Mouse (Mus musculus) stomach, embryonic 14.5 days (tissue): Measurements from ENCODE around the gene Kifc3. TPM values are rescaled to one million over a fixed set of nuclear protein-coding genes. Genes with fewer than 3 reads are reported as not detected.
"Not testable (repeated sequence)": the region's sequence is repeated elsewhere in the genome, so short reads cannot be mapped to it uniquely, and the experiment has no call there.

Source experiments
- ATAC-seq: fragments of 200-750 bp; cut with Nextera tagmentation; 2 replicates; pipeline ENCODE4 v1.8.0; 2017; ENCODE audit warnings: low read depth, moderate TSS enrichment; ENCODE audit not compliant: insufficient number of reproducible peaks, insufficient read depth, low FRiP score
- H3K27ac ChIP-seq: fragments of 300-500 bp; sonication (generic); 2 replicates; pipeline ENCODE4 v1.5.1; 2014; ENCODE audit warnings: mild to moderate bottlenecking, low read length, moderate library complexity, mixed read lengths
- H3K27me3 ChIP-seq: fragments of 300-500 bp; sonication (generic); 2 replicates; pipeline ENCODE4 v1.6.1; 2014; ENCODE audit warnings: low read length, control low read depth, mixed read lengths; ENCODE audit not compliant: control insufficient read depth, insufficient read depth
- H3K36me3 ChIP-seq: fragments of 300-500 bp; sonication (generic); 2 replicates; pipeline ENCODE4 v1.6.1; 2014; ENCODE audit warnings: mild to moderate bottlenecking, control low read depth, low read length, moderate library complexity, mixed read lengths; ENCODE audit not compliant: control insufficient read depth, insufficient read depth
- H3K4me1 ChIP-seq: fragments of 300-500 bp; sonication (generic); 2 replicates; pipeline ENCODE4 v1.6.1; 2014; ENCODE audit warnings: low read length, control low read depth, mixed read lengths; ENCODE audit not compliant: control insufficient read depth, insufficient read depth
- H3K4me2 ChIP-seq: fragments of 300-500 bp; sonication (generic); replicated peaks from 2 replicates; pipeline ENCODE4 v1.6.1; 2014; ENCODE audit warnings: low read depth, low read length, control low read depth
- H3K4me3 ChIP-seq: fragments of 300-500 bp; sonication (generic); 2 replicates; pipeline ENCODE4 v1.5.1; 2014; ENCODE audit warnings: low read depth, low read length, control low read depth
- H3K9ac ChIP-seq: fragments of 300-500 bp; sonication (generic); replicated peaks from 2 replicates; pipeline ENCODE4 v1.6.1; 2014; ENCODE audit warnings: low read depth, mild to moderate bottlenecking, control low read depth, low read length, moderate library complexity, mixed read lengths
- H3K9me3 ChIP-seq: fragments of 300-500 bp; sonication (generic); 2 replicates; pipeline ENCODE4 v1.6.1; 2016; ENCODE audit warnings: low read depth, low read length, control low read depth; ENCODE audit not compliant: control insufficient read depth
- WGBS: fragments of 180-500 bp; shearing (Covaris S2); extraction: QIAGEN DNeasy Blood & Tissue Kit; methylation state at CpG from one replicate; pipeline ENCODE4 v1.1.7; 2014; 5-methylcytosine and 5-hydroxymethylcytosine counted together
- polyA plus RNA-seq: library from polyadenylated mRNA; unstranded; fragments of >200 nt; fragmentation: Nextera tagmentation; extraction: Ambion mirVana; gene quantifications from 2 replicates; pipeline ENCODE4 v1.2.1, GENCODE M21; 2014

Kifc3 gene
- polyA plus RNA-seq, 1 experiment from 2014 or later: 9.3 TPM

DNA sequence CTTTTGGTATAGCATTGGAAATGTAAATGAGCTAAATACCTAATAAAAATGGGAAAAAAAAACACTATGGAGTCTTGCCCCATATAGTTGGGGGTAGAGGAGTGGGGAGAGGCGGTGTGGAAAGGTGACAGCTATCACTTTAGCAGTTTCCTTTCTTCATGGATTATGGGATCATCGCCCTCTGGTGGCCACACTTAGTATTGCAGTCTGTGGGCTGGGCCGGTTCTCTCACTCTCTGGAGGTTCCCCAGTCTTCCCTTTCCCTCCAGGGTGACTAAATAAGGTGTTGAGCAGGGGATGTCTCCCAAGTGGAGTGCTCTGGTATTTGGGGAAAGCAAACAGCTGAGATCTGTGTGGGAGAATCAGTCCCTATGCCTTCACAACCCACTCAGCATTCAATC is 33.1 kb upstream of the Kifc3 start:
- H3K36me3 ChIP-seq: no peaks in the 10 kb centered on the region
- no peaks in the 10 kb centered on the region for H3K9me3 ChIP-seq
- H3K27me3 ChIP-seq: no peaks in the 10 kb centered on the region
- no peak overlapping the region for H3K4me2 ChIP-seq
- 0 out of 2 replicates have a peak, but pooled peaks have one; percentile 42 for ATAC-seq
- no peak overlapping the region for H3K4me3 ChIP-seq
- H3K27ac ChIP-seq: no peak overlapping the region
- WGBS: 4% methylated on average over 3 of the region's 3 CpGs
- H3K4me1 ChIP-seq: no peaks in the 10 kb centered on the region
- H3K9ac ChIP-seq: no peak overlapping the region

DNA sequence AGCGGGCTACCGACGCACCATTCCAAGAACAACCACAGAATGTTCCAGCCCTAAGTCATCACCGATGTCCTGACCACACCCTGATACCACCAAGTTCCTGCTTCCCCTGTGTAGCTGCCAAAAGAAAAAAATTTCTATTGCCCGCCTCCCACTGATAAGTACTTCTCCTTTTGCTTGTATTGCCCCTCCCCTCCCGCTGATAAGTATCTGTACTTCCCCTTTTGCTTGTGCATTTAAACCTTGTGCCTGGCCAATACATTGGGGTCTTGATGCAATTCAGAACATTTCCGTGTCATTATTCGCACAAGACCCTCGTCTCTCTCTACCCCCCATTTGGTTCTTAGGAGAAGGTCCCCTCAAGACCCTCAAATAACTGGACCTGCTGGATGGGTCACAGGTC is 27.5 kb upstream of the Kifc3 start:
- H3K4me2 ChIP-seq, H3K27me3 ChIP-seq, ATAC-seq, H3K9me3 ChIP-seq, H3K4me1 ChIP-seq, H3K27ac ChIP-seq, H3K9ac ChIP-seq, H3K36me3 ChIP-seq, H3K4me3 ChIP-seq: not testable (repeated sequence)
- 92% methylated on average over 9 of the region's 9 CpGs for WGBS

DNA sequence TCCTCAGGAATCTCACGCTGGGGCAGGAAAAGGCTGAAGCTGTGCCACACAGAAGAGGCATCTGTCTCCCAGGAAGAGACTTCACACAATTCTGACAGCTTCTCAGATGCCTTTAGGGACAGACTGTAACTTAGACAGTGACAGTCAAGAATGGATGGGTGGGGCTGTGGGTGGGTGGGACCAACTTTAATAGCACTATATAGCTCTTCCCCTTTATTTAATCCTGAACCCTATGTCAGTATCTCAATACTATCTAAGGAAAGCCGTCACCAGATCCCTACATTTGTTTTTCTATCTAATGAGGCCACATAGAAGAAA is 24.5 kb upstream of the Kifc3 start:
- Histone ChIP-seq H3K36me3 (no peaks in the 10 kb centered on the region), H3K9ac (no peak overlapping the region), H3K4me3 (no peak overlapping the region), H3K27me3 (no peaks in the 10 kb centered on the region), H3K4me2 (no peak overlapping the region), H3K4me1 (no peaks in the 10 kb centered on the region), H3K27ac (no peak overlapping the region), H3K9me3 (no peaks in the 10 kb centered on the region)
- WGBS: 32% methylated on average over 2 of the region's 2 CpGs
- ATAC-seq: no peak

DNA sequence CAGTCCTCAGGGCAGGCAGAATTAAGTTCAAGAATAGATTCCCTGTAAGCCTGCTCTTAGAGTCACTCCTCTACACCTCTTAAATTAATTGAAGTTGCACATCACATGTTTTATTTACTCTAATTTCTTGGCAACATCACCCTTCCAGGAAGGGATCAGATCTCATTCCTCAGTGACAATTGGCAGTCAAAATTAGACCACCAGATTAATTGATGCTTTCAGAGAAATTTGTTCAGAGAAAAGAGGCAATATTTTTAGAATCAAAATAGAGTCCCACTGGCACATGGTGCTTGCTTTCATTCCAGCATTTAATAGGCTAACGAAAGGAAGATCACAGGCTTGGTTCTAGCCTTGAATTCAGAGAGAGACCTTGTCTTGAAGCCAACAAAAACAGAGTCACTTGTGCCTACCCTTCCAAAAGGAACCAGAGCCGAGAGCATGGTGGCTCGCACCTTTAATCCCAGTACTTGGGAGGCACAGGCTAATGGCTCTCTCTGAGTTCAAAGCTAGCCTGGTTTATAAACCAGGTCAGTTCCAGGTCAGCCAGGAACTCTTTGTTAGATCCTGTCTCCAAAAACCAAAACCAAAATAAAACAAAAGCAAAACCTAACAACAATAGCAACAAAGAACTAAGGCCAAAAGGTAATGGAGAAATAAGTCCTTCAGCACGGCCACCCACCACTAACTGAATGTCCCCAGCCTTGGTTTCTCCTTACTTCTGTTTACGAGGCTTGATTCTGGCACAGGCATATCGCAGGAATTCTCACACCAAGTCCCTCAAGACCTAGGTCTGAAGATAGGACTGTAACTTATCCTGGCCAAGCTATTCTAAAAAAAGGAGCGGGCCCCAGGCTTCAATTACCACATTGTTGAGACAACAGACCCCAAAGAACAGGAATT is 23.9 kb upstream of the Kifc3 start:
- ATAC-seq: no peak
- no peak overlapping the region for H3K27ac ChIP-seq
- no peak overlapping the region for H3K4me3 ChIP-seq
- H3K36me3 ChIP-seq: no peaks in the 10 kb centered on the region
- no peaks in the 10 kb centered on the region for H3K9me3 ChIP-seq
- no peak overlapping the region for H3K9ac ChIP-seq
- H3K4me1 ChIP-seq: no peaks in the 10 kb centered on the region
- 60% methylated on average over 7 of the region's 7 CpGs for WGBS
- H3K4me2 ChIP-seq: no peak overlapping the region
- no peaks in the 10 kb centered on the region for H3K27me3 ChIP-seq

DNA sequence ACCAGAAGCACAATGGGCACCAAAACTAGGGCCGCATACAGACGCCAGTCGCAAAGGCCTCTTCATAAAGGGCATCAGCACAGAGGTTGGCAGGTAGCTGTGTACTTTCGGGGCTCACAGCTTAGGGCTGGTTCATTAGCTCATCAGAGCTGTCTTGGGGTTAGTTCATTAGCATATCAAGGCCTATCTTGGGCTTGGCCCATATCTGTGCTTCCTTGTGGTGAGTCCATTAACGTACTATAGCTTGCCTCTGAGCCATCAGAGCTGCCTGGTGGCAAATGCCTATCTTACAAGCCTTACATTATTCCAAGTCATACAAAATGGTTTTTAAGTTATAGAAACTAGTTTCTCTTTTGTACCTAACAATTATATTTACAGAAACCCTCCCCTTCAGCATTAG is 21.4 kb upstream of the Kifc3 start:
- H3K27me3 ChIP-seq: no peaks in the 10 kb centered on the region
- no peak overlapping the region for H3K4me2 ChIP-seq
- no peak overlapping the region for H3K27ac ChIP-seq
- ATAC-seq: no peak
- H3K9me3 ChIP-seq: no peaks in the 10 kb centered on the region
- no peaks in the 10 kb centered on the region for H3K36me3 ChIP-seq
- no peak overlapping the region for H3K9ac ChIP-seq
- WGBS: 91% methylated on average over 5 of the region's 5 CpGs
- no peak overlapping the region for H3K4me3 ChIP-seq
- peaks cover 6% of the 10 kb centered on the region; the same call in 1 of the 2 replicates for H3K4me1 ChIP-seq

DNA sequence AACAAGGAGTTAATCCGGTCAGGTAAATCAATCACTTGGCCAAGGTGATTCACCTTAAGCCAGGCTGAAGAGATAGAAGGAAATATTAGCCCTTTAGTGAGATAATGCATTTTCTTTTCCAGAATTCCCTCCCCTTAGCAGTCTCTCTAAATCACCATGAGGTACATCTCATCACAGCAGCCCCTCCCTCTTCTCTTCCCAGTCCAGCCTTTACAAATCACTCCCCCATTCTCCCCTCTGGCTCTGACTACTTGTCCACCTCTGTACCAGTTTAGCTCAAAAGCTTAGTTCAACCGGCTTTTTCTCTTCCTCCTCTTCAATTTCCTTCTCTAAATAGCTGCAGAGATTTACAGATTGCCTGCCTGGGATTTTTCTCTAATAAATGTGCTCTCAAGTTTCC is 18.4 kb upstream of the Kifc3 start:
- Histone ChIP-seq H3K4me1 (peaks cover 6% of the 10 kb centered on the region; the same call in 1 of the 2 replicates), H3K9ac (no peak overlapping the region), H3K36me3 (no peaks in the 10 kb centered on the region), H3K27me3 (no peaks in the 10 kb centered on the region), H3K9me3 (no peaks in the 10 kb centered on the region), H3K27ac (no peak overlapping the region), H3K4me2 (no peak overlapping the region), H3K4me3 (no peak overlapping the region)
- 17% methylated on average over 2 of the region's 2 CpGs for WGBS
- no peak for ATAC-seq

DNA sequence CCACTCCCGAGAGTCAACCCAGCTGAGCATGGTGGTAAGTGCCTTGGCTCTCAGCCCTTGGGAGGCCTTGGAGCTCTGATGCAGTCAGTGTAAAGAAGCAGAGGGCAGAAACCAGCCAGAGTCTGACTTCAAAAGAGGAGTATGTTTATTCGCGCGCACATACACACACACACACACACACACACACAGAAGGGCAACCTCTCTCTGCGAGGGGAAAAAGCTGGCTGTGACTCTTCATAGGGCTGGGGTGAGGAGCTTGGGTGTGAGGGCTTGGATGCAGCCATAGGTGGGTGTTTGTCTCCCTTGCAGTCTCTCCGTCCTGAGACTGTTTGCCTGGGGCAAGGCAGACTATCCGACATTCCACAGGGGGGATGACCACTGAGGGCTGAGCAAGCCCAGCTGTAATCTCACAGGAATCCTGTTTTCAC is 18.0 kb upstream of the Kifc3 start:
- H3K4me2 ChIP-seq: no peak overlapping the region
- no peak for ATAC-seq
- H3K36me3 ChIP-seq: no peaks in the 10 kb centered on the region
- 26% methylated on average over 7 of the region's 7 CpGs for WGBS
- H3K9ac ChIP-seq: no peak overlapping the region
- no peak overlapping the region for H3K27ac ChIP-seq
- H3K4me1 ChIP-seq: peaks cover 6% of the 10 kb centered on the region; the same call in 1 of the 2 replicates
- no peak overlapping the region for H3K4me3 ChIP-seq
- H3K27me3 ChIP-seq: no peaks in the 10 kb centered on the region
- no peaks in the 10 kb centered on the region for H3K9me3 ChIP-seq

DNA sequence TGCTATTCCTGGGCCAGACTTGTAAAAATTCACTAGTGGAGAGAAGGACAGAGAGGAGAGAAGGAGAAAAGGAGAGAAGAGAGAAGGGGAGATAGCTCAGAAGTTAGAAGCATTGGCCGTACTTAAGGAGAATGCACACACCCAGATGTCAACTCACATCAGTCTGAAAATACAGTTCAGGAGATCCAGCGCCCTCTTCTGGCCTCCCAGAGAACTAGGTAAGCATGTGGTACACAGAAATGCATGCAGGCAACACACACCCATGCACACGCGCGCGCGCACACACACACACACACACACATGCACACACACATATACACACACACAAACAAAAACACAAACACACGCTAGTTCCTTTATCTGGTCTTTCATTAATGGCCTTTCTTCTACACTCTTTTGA is 17.0 kb upstream of the Kifc3 start:
- no peak overlapping the region for H3K9ac ChIP-seq
- no peak overlapping the region for H3K4me2 ChIP-seq
- 92% methylated on average over 8 of the region's 8 CpGs for WGBS
- no peaks in the 10 kb centered on the region for H3K27me3 ChIP-seq
- no peak overlapping the region for H3K27ac ChIP-seq
- no peak overlapping the region for H3K4me3 ChIP-seq
- no peak for ATAC-seq
- H3K36me3 ChIP-seq: no peaks in the 10 kb centered on the region
- peaks cover 6% of the 10 kb centered on the region; the same call in 1 of the 2 replicates for H3K4me1 ChIP-seq
- no peaks in the 10 kb centered on the region for H3K9me3 ChIP-seq
